Mouse (Mus musculus) thymus, postnatal 10 days (tissue): ENCODE data around the gene Ptprg.

Experiments used
- DNase-seq, 2 experiments: peaks; one replicate each; pipeline ENCODE4 v3.0.0; 2021; ENCODE audit warnings: low spot score in 2 of 2

The Ptprg gene

GRCm38 (mm10) chr14:11819326-11819725, 266.0 kb downstream of the Ptprg start:
- DNase-seq: no peak

GRCm38 (mm10) chr14:11822830-11823700, 269.7 kb downstream of the Ptprg start:
- no peak for DNase-seq

- no peak for DNase-seq
These were observed 270.4 kb downstream of the Ptprg start for GRCm38 (mm10) chr14:11823701-11824095.

GRCm38 (mm10) chr14:11824915-11825314, 271.6 kb downstream of the Ptprg start:
- no peak for DNase-seq

- DNase-seq: no peak
These were observed 272.2 kb downstream of the Ptprg start for GRCm38 (mm10) chr14:11825551-11825950.

- DNase-seq: no peak
These were observed 274.8 kb downstream of the Ptprg start for GRCm38 (mm10) chr14:11828086-11828485.

- DNase-seq: no peak
These were observed 280.3 kb downstream of the Ptprg start for GRCm38 (mm10) chr14:11833678-11834077.

- no peak for DNase-seq
These were observed 282.5 kb downstream of the Ptprg start for GRCm38 (mm10) chr14:11835706-11836445.

- DNase-seq: no peak
These were observed 284.4 kb downstream of the Ptprg start for GRCm38 (mm10) chr14:11837714-11838113.

GRCm38 (mm10) chr14:11841621-11842020, 288.3 kb downstream of the Ptprg start:
- DNase-seq: no peak

GRCm38 (mm10) chr14:11852896-11853295, 299.6 kb downstream of the Ptprg start:
- no peak for DNase-seq

- DNase-seq: no peak
These were observed 302.2 kb downstream of the Ptprg start for GRCm38 (mm10) chr14:11855499-11855898.

GRCm38 (mm10) chr14:11857928-11858481, 304.7 kb downstream of the Ptprg start:
- DNase-seq: no peak

- no peak for DNase-seq
These were observed 310.0 kb downstream of the Ptprg start for GRCm38 (mm10) chr14:11863286-11863685.

GRCm38 (mm10) chr14:11864840-11865239, 311.5 kb downstream of the Ptprg start:
- no peak for DNase-seq

GRCm38 (mm10) chr14:11865332-11865731, 312.0 kb downstream of the Ptprg start:
- DNase-seq: no peak

GRCm38 (mm10) chr14:11865872-11866271, 312.5 kb downstream of the Ptprg start:
- no peak for DNase-seq

GRCm38 (mm10) chr14:11866416-11866815, 313.1 kb downstream of the Ptprg start:
- DNase-seq: no peak

- DNase-seq: no peak
These were observed 315.3 kb downstream of the Ptprg start for GRCm38 (mm10) chr14:11868636-11869035.

- DNase-seq: no peak
These were observed 318.5 kb downstream of the Ptprg start for GRCm38 (mm10) chr14:11871752-11872344.

GRCm38 (mm10) chr14:11874266-11874665, 320.9 kb downstream of the Ptprg start:
- DNase-seq: no peak
